Mouse (Mus musculus) adipocyte (in vitro differentiated cells): ENCODE results near the gene Olfr649.

Experiments
- DNase-seq: peaks from one replicate; pipeline ENCODE4 v3.0.0-alpha.2; 2016; ENCODE audit warnings: low spot score

Olfr649 gene

GRCm38 (mm10) chr7:104195885-104196284, at the start of gene Olfr649:
Gene Olfr649 (minus strand): TSS chr7:104195985.
- no peak for DNase-seq

GRCm38 (mm10) chr7:104244287-104245181, 48.7 kb upstream of the Olfr649 start, which contains the start of gene Trim34a:
Gene Trim34a (plus strand): TSS chr7:104244457.
- DNase-seq, result peak; percentile 90

GRCm38 (mm10) chr7:104243616-104244015, 47.8 kb upstream of the Olfr649 start:
- DNase-seq, result no peak

GRCm38 (mm10) chr7:104240857-104241256, 45.1 kb upstream of the Olfr649 start:
- DNase-seq, result no peak

GRCm38 (mm10) chr7:104231203-104231602, 35.4 kb upstream of the Olfr649 start:
- peak; percentile 48 for DNase-seq

GRCm38 (mm10) chr7:104218701-104219569, 23.1 kb upstream of the Olfr649 start, which contains the start of gene Trim6:
Gene Trim6 (plus strand): TSS chr7:104218793.
- peak; percentile 90 for DNase-seq

- no peak for DNase-seq
Observed at GRCm38 (mm10) chr7:104217881-104218280, 22.1 kb upstream of the Olfr649 start.

GRCm38 (mm10) chr7:104216011-104216535, 20.3 kb upstream of the Olfr649 start:
- DNase-seq, result no peak

- DNase-seq, result no peak
Observed at GRCm38 (mm10) chr7:104206197-104206596, 10.4 kb upstream of the Olfr649 start.

GRCm38 (mm10) chr7:104199822-104200221, 4.0 kb upstream of the Olfr649 start:
- DNase-seq, result peak; percentile 79

GRCm38 (mm10) chr7:104191275-104191674, 4.5 kb downstream of the Olfr649 start:
- no peak for DNase-seq

- no peak for DNase-seq
Observed at GRCm38 (mm10) chr7:104183292-104183691, 12.5 kb downstream of the Olfr649 start, which contains the start of gene Olfr648. Gene Olfr648 (minus strand): TSS chr7:104183392.

GRCm38 (mm10) chr7:104179074-104179473, 16.7 kb downstream of the Olfr649 start:
- no peak for DNase-seq

- DNase-seq, result no peak
Observed at GRCm38 (mm10) chr7:104178422-104179054, 17.2 kb downstream of the Olfr649 start.

GRCm38 (mm10) chr7:104175085-104175484, 20.7 kb downstream of the Olfr649 start:
- DNase-seq, result no peak

GRCm38 (mm10) chr7:104169634-104170204, 26.1 kb downstream of the Olfr649 start:
- DNase-seq, result no peak

- no peak for DNase-seq
Observed at GRCm38 (mm10) chr7:104167105-104167504, 28.7 kb downstream of the Olfr649 start.

- DNase-seq, result no peak
Observed at GRCm38 (mm10) chr7:104150456-104150855, 45.3 kb downstream of the Olfr649 start, which contains the start of gene Ubqlnl. Gene Ubqlnl (minus strand): TSS chr7:104150556.

GRCm38 (mm10) chr7:104143179-104143578, 52.6 kb downstream of the Olfr649 start, which contains the start of gene Ubqln3:
Gene Ubqln3 (minus strand): TSS chr7:104143279.
- DNase-seq, result no peak
